ENCODE assay signal across 12 mouse cellular contexts in the genomic region with DNA sequence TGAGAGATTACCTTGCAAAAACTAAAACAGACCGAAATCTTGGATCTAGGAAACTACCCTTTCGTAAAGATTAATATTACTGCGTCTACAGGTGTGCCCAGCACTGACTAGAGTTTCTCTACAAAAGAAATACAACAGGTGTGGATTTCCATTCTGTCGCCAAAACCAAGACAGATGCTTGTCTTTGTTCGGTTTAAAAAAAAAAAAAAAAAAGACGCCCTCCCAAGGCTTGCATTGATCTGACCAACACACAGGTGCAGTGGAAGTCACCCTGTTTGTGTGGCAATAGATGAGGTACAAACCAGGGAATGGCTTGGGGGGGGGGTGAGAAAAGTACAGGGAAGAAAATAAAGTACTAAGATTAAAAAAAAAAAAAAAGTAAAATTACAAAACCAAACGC. TPM values are rescaled to one million over a fixed set of nuclear protein-coding genes. Genes with fewer than 3 reads are reported as not detected.
DNase-seq lines count a peak whose midpoint lies in the region; ATAC-seq and TF ChIP-seq lines count a peak whose summit lies in the region.
"Had no signal": no experiment of that assay in that cellular context is flagged by ENCODE, and none has a peak within 500 bp of the region (broad histone marks: within the 10 kb centered on the region; RNA-seq: fewer than 3 reads in every experiment).

No protein-coding gene starts in this region.

- no peak overlapping the region for H3K9ac ChIP-seq in forebrain, embryonic 16.5 days (replicated peaks; ENCODE audit: low read depth, low read length)
- no peak overlapping the region for H3K9ac ChIP-seq in limb, embryonic 15.5 days
- H3K9ac ChIP-seq: heart, embryonic 15.5 days had no signal

- no peak for DNase-seq in thymus, adult 2 months
- no peak for DNase-seq in thymus, postnatal 25 days
- DNase-seq in embryo, embryonic 9.5 days (ENCODE audit: extremely low spot score): no peak
- DNase-seq in spleen, postnatal 4 days (ENCODE audit: low spot score in 2 of 2): no peak
- DNase-seq in adipocyte (ENCODE audit: low spot score): no peak
- DNase-seq: kidney, adult 2 months; lung, postnatal 4 days; right cerebral cortex, postnatal 25 days had no signal

- no peak overlapping the region for H3K4me3 ChIP-seq in thymus, adult 2 months (ENCODE audit: control insufficient read depth, insufficient read depth, low read length)
- H3K4me3 ChIP-seq in forebrain, embryonic 16.5 days (replicated peaks; ENCODE audit: low read length): no peak overlapping the region; the same call in 1 of the 2 replicates
- no peak overlapping the region for H3K4me3 ChIP-seq in limb, embryonic 15.5 days

- peak overlapping the region; percentile 82 for H3K4me2 ChIP-seq in forebrain, embryonic 16.5 days (ENCODE audit: low read length)
- 0 out of 2 replicates have a peak overlapping the region, but pooled peaks have one; percentile 12 for H3K4me2 ChIP-seq in limb, embryonic 15.5 days

- no peak for TF ChIP-seq CTCF in thymus, adult 2 months (IDR thresholded peaks at IDR 0.05; ENCODE audit: borderline replicate concordance, control insufficient read depth, extremely low read depth, insufficient read depth, low read length, poor library complexity)

- H3K4me1 ChIP-seq in thymus, adult 2 months (replicated peaks; ENCODE audit: control insufficient read depth, insufficient read depth, low read length): peaks cover 8% of the 10 kb centered on the region
- H3K4me1 ChIP-seq in forebrain, embryonic 16.5 days (replicated peaks; ENCODE audit: control insufficient read depth, insufficient read depth, low read length): peaks cover 32% of the 10 kb centered on the region
- H3K4me1 ChIP-seq in limb, embryonic 15.5 days: peaks cover 33% of the 10 kb centered on the region

- peaks cover 33% of the 10 kb centered on the region for H3K36me3 ChIP-seq in thymus, adult 2 months (ENCODE audit: control insufficient read depth, insufficient read depth, low read length)
- peaks cover 10% of the 10 kb centered on the region for H3K36me3 ChIP-seq in forebrain, embryonic 16.5 days (ENCODE audit: control insufficient read depth, insufficient read depth)
- peaks cover 20% of the 10 kb centered on the region for H3K36me3 ChIP-seq in limb, embryonic 15.5 days

- peak overlapping the region; percentile 34; the same call in 1 of the 2 replicates for H3K27ac ChIP-seq in thymus, adult 2 months (ENCODE audit: control insufficient read depth, insufficient read depth, low read length)
- H3K27ac ChIP-seq in forebrain, embryonic 16.5 days (ENCODE audit: low read length): no peak overlapping the region
- no peak overlapping the region for H3K27ac ChIP-seq in limb, embryonic 15.5 days
- H3K27ac ChIP-seq: heart, embryonic 15.5 days had no signal

- ATAC-seq in forebrain, embryonic 16.5 days: no peak
- ATAC-seq in limb, embryonic 15.5 days (ENCODE audit: insufficient number of reproducible peaks, low FRiP score, low TSS enrichment, low read depth): no peak
- ATAC-seq: activated CD4-positive, CD25-positive, alpha-beta regulatory T cell, adult 4 months had no signal

- WGBS in thymus, adult 2 months: 16% methylated on average over 7 of the region's 7 CpGs
- WGBS in forebrain, embryonic 16.5 days: 40% methylated on average over 7 of the region's 7 CpGs
- WGBS in limb, embryonic 15.5 days: 45% methylated on average over 7 of the region's 7 CpGs

- no peak for TF ChIP-seq POLR2A in thymus, adult 2 months (IDR thresholded peaks at IDR 0.05; ENCODE audit: control insufficient read depth, extremely low read depth, insufficient read depth, low read length, poor library complexity)

- H3K9me3 ChIP-seq in forebrain, embryonic 16.5 days (ENCODE audit: control insufficient read depth, low read length): no peaks in the 10 kb centered on the region
- no peaks in the 10 kb centered on the region for H3K9me3 ChIP-seq in limb, embryonic 15.5 days
- H3K9me3 ChIP-seq: heart, embryonic 15.5 days had no signal

- H3K27me3 ChIP-seq in thymus, adult 2 months (ENCODE audit: control insufficient read depth, insufficient read depth, low read length): no peaks in the 10 kb centered on the region
- no peaks in the 10 kb centered on the region for H3K27me3 ChIP-seq in forebrain, embryonic 16.5 days (replicated peaks; ENCODE audit: control insufficient read depth, insufficient read depth, low read length)
- no peaks in the 10 kb centered on the region for H3K27me3 ChIP-seq in limb, embryonic 15.5 days
- H3K27me3 ChIP-seq: heart, embryonic 15.5 days had no signal

RNA-seq across cellular contexts. Expression of a gene that starts 4.2 kb away (rescaled TPM):
- 51.3 and 63.3 TPM in 2 replicates for polyA plus RNA-seq in thymus, adult 2 months (2012; rRNA removed)
- 19.7 and 23.4 TPM in 2 replicates for polyA plus RNA-seq in forebrain, embryonic 16.5 days (2015; fragmentation: Nextera tagmentation; extraction: Ambion mirVana)
- 12.0 and 13.1 TPM in 2 replicates for polyA plus RNA-seq in limb, embryonic 15.5 days (2015; fragmentation: Nextera tagmentation; extraction: Ambion mirVana)
